Mouse (Mus musculus) ES-Bruce4 (cell line): Measurements from ENCODE around the gene Pusl1. TPM values are rescaled to one million over a fixed set of nuclear protein-coding genes. Genes with fewer than 3 reads are reported as not detected.

Experiments used
- H3K27ac ChIP-seq: 2 replicates; pipeline ENCODE4 v1.5.1; 2012; ENCODE audit warnings: low read length, inconsistent platforms; ENCODE audit not compliant: insufficient read depth
- H3K27me3 ChIP-seq: 2 replicates; pipeline ENCODE4 v1.6.1; 2012; ENCODE audit warnings: mild to moderate bottlenecking, low read length, inconsistent platforms; ENCODE audit not compliant: control insufficient read depth, poor library complexity, insufficient read depth, severe bottlenecking
- H3K36me3 ChIP-seq: 2 replicates; pipeline ENCODE4 v1.6.1; 2012; ENCODE audit warnings: inconsistent platforms, mild to moderate bottlenecking, low read length, moderate library complexity; ENCODE audit not compliant: control insufficient read depth, poor library complexity, insufficient read depth, severe bottlenecking
- H3K4me1 ChIP-seq: one replicate; pipeline ENCODE4 v1.8.1; 2011; ENCODE audit warnings: low read length; ENCODE audit not compliant: control insufficient read depth, insufficient read depth
- H3K4me3 ChIP-seq: 2 replicates; pipeline ENCODE4 v1.5.1; 2011; ENCODE audit warnings: low read depth, mild to moderate bottlenecking, low read length
- H3K9ac ChIP-seq: 2 replicates; pipeline ENCODE4 v1.6.1; 2012; ENCODE audit warnings: low read depth, mild to moderate bottlenecking, inconsistent platforms; ENCODE audit not compliant: poor library complexity, severe bottlenecking
- H3K9me3 ChIP-seq: replicated peaks from 2 replicates; pipeline ENCODE4 v1.6.1; 2012; ENCODE audit warnings: mild to moderate bottlenecking, low read length, inconsistent platforms; ENCODE audit not compliant: control insufficient read depth, poor library complexity, insufficient read depth, severe bottlenecking
- CTCF ChIP-seq: IDR thresholded peaks from one replicate; pipeline ENCODE4 v1.8.1; 2011; ENCODE audit warnings: low read depth, low read length
- EP300 ChIP-seq: IDR thresholded peaks from 2 replicates; pipeline ENCODE4 v1.6.1; 2011; ENCODE audit warnings: low read depth, low read length; ENCODE audit not compliant: insufficient read depth
- POLR2A ChIP-seq: IDR thresholded peaks from one replicate; pipeline ENCODE4 v1.8.1; 2011; ENCODE audit warnings: low read length; ENCODE audit not compliant: insufficient read depth
- polyA plus RNA-seq: library from polyadenylated mRNA; stranded (reverse); fragments of >200 nt; gene quantifications from 2 replicates; pipeline ENCODE4 v1.2.4, GENCODE M21; 2011; ENCODE audit warnings: low read depth; ENCODE audit not compliant: missing spikeins, insufficient read depth, insufficient read length

Gene Pusl1
- polyA plus RNA-seq, 1 experiment = 15.3 TPM

GRCm38 (mm10) chr4:155851368-155851767, 40.2 kb downstream of the Pusl1 start:
- no peaks in the 10 kb centered on the region for H3K36me3 ChIP-seq
- H3K4me1 ChIP-seq = no peaks in the 10 kb centered on the region
- H3K27me3 ChIP-seq = no peaks in the 10 kb centered on the region
- no peak overlapping the region for H3K27ac ChIP-seq
- H3K9me3 ChIP-seq = no peaks in the 10 kb centered on the region
- no peak overlapping the region for H3K4me3 ChIP-seq
- H3K9ac ChIP-seq = no peak overlapping the region
- TF ChIP-seq POLR2A (no peak), EP300 (no peak), CTCF (no peak)

- H3K4me1 ChIP-seq = no peaks in the 10 kb centered on the region
- H3K4me3 ChIP-seq = no peak overlapping the region
- no peak overlapping the region for H3K9ac ChIP-seq
- H3K27me3 ChIP-seq = no peaks in the 10 kb centered on the region
- H3K36me3 ChIP-seq = no peaks in the 10 kb centered on the region
- TF ChIP-seq EP300 = no peak
- TF ChIP-seq POLR2A = no peak
- no peak for TF ChIP-seq CTCF
- H3K27ac ChIP-seq = no peak overlapping the region
- no peaks in the 10 kb centered on the region for H3K9me3 ChIP-seq
Observed at GRCm38 (mm10) chr4:155849792-155850451, 41.7 kb downstream of the Pusl1 start.

- Histone ChIP-seq H3K4me1 (no peaks in the 10 kb centered on the region), H3K36me3 (no peaks in the 10 kb centered on the region), H3K27ac (no peak overlapping the region), H3K27me3 (no peaks in the 10 kb centered on the region), H3K4me3 (no peak overlapping the region), H3K9ac (no peak overlapping the region), H3K9me3 (no peaks in the 10 kb centered on the region)
- TF ChIP-seq POLR2A (no peak), EP300 (no peak), CTCF (no peak)
Observed at GRCm38 (mm10) chr4:155849391-155849790, 42.2 kb downstream of the Pusl1 start.

- peak overlapping the region; percentile 67; the same call in 1 of the 2 replicates for H3K4me3 ChIP-seq
- H3K9me3 ChIP-seq = no peaks in the 10 kb centered on the region
- no peak for TF ChIP-seq POLR2A
- no peak for TF ChIP-seq EP300
- TF ChIP-seq CTCF = no peak
- H3K27ac ChIP-seq = no peak overlapping the region
- H3K36me3 ChIP-seq = no peaks in the 10 kb centered on the region
- no peaks in the 10 kb centered on the region for H3K27me3 ChIP-seq
- H3K9ac ChIP-seq = peak overlapping the region; percentile 84
- H3K4me1 ChIP-seq = no peaks in the 10 kb centered on the region
Observed at GRCm38 (mm10) chr4:155848434-155849095, 43.0 kb downstream of the Pusl1 start.

GRCm38 (mm10) chr4:155847591-155848352, 43.8 kb downstream of the Pusl1 start:
- peak overlapping the region; percentile 67 for H3K4me3 ChIP-seq
- TF ChIP-seq EP300 = no peak
- no peak for TF ChIP-seq CTCF
- TF ChIP-seq POLR2A = no peak
- no peaks in the 10 kb centered on the region for H3K9me3 ChIP-seq
- H3K27ac ChIP-seq = no peak overlapping the region
- H3K9ac ChIP-seq = peak overlapping the region; percentile 84
- H3K36me3 ChIP-seq = no peaks in the 10 kb centered on the region
- no peaks in the 10 kb centered on the region for H3K27me3 ChIP-seq
- H3K4me1 ChIP-seq = no peaks in the 10 kb centered on the region
